Mouse (Mus musculus): ENCODE results near the gene Grik5. TPM values are rescaled to one million over a fixed set of nuclear protein-coding genes. Genes with fewer than 3 reads are reported as not detected.

The Grik5 gene
- total RNA-seq, 4 experiments from 2014 or later, result 3.7 to 4.5 (median 3.8) TPM

DNA sequence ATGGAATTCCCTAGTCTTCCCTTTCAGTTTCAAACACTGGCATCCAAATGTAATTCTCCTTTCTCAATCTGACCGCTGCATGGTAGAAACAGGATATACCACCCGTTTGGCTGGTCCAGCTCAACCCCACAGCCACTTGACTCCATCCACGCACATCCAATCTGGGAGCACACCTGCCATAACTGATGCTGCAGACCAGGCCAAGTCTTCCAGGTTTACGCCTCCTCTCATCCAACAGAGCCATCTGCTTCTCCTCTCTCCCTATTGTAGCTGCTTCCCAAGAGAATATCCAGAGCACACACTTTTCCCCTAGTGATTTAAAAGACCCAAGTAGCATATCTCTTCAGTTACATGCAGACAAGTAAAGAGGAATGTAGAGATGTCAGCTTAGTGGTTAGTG, 37.4 kb downstream of the Grik5 start:
- no peak for DNase-seq (ENCODE audit: low spot score)

DNA sequence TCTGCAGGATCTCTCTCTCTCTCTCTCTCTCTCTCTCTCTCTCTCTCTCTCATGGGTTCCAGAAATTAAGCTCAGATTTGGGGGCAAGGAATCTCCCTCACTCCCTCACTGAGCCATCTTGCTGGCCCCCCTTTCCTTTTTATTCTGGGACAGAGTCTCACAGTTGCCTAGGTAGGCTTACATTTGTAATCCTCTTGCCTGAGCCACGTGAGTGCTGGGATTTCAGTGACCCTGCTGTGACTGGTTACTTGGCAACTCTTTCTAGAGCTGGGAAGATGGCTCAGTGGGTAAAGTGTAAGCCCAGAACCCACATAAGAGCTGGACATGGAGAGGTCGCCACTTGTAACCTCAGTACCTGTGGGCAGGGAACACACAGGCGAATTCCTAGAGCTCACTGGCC, 40.6 kb downstream of the Grik5 start:
- DNase-seq (ENCODE audit: low spot score), result no peak

DNA sequence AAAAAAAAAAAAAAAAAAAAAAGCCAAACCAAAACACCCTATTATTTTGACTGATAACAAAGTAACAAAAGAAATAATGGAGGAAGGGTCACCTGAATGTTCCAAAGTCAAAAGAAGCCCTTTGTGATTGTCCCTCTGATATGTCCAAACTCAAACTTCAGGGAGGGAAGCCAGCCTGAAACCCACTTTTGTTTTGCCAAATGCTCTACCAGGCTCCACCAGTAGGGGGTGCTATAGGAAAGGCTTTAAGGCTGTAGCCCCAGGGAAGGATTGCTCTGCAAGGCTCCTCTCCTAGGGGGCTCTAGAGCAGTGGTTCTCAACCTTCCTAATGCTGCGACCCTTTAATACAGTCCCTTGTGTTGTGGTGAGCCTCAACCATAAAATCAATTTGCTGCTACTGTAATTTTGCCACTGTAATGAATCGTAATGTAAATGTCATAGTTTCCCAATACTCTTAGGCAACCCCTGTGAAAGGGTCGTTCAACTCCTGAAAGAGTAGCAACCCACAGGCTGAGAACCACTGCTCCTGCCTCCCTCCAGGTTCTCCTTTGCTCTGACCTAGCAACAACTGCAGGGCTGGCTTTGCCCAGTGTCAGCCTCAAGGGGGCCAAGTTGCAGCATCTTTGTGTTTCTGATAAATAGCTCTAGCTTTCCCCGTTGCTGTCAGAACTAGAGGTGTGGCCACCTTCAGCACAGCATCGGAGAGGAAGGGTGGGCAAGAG, 42.0 kb downstream of the Grik5 start:
- DNase-seq (ENCODE audit: low spot score), result peak; percentile 67

DNA sequence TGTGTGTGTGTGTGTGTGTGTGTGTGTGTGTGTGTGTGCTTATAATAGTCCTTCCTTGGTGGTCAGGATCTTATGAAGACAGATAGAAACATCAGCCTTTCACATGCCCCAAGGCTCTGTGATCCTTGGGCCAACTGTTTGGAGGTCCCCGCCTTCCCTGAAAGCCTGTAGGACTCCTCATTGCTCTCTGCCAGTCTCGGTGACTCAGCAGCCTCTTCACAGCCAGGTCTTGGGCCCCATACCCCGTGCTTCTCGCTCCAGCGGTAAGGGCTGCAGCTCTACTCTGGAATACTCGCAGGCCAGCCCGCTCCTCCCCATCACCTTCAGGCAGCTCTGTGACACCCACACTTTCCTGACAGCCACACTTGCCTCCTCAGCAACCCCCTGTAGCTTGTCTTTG, 45.7 kb downstream of the Grik5 start:
- no peak for DNase-seq (ENCODE audit: low spot score)

DNA sequence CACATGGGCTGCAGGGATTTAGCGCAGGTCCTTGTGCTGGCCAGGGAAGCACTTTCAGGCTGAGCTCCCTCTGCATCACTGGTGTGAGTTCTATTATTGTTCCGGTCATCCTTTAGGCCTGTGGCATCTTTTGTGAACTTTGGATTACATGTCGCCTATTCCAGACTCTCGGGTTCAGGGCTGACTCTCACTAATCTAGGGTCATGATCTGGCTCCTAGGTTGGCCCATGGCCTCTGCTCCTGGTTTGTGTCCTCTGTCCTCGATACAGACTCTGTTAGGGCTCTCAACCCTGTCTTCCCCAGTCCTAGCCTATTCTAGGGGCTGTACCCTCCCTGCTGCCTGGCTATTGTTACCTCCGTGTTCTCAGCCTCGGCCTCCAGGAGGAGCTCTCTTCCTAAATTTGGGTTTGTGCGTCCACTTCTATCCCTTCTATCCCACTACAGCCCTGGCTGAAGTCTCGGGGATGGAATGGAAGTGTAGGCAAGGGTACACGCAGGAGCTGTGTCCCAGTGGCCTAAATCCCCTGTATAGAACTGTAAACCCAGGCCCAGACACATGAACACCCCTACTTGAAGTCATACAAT, 46.2 kb downstream of the Grik5 start:
- DNase-seq (ENCODE audit: low spot score), result no peak

DNA sequence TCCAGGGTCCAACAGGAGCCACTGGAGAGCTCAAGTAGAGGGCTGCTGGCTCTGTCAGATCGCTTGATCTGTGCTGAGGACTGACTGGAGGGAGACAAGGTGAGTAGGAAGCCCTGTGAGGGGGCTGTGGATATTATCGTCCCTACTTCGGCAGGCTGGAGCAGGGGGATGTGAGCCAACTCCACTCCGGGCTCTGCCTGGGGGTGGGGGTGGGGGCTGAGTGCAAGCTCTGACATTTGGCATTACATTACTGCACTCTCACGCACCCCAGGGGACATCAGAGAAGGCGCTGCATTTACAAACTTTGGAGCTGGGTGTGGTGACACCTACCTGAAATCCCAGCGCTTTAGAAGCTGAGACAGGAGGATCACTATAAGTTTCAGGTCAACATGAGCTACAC, 60.6 kb downstream of the Grik5 start:
- no peak for DNase-seq (ENCODE audit: low spot score)

DNA sequence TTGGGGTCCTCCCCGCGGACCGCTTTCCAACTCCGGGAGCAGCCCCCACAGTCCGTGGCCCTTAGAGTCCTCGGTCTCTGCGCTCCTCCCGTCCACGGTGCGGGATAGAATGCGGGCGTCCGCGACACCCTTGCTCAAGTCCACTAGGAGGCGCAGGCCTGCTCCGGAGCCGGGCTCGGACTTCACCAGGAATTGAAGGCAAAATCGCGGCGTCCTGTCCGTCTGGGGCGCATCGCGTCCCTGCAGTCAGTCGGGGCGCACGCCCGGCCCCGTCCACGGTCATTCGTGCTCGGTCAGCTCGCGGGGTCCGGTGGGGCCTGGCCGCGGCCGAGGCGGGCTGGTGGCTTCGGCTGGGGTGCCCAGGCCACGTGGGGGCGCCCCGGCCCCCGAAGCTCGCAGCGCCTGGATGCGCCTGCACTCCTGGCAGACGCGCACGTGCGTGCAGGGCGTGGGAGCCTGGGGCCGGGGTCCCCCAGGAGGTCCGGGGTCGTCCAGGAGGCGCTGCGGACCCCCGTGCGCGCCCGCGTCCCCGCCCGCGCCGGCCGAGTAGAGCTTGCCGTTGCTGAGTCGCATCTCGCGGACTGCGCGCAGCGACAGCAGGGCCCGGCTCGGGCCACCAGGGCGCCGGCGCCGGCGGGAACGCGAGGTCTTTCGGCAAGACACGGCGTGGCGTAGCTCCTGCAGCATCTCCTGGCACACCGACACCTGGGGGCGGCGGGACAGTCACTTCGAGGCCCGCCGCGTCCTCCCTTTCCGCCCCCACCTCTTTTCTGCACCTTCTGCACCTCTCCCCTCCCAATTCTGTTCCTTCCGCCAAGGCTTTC, 61.8 kb downstream of the Grik5 start:
- DNase-seq (ENCODE audit: low spot score), result no peak

DNA sequence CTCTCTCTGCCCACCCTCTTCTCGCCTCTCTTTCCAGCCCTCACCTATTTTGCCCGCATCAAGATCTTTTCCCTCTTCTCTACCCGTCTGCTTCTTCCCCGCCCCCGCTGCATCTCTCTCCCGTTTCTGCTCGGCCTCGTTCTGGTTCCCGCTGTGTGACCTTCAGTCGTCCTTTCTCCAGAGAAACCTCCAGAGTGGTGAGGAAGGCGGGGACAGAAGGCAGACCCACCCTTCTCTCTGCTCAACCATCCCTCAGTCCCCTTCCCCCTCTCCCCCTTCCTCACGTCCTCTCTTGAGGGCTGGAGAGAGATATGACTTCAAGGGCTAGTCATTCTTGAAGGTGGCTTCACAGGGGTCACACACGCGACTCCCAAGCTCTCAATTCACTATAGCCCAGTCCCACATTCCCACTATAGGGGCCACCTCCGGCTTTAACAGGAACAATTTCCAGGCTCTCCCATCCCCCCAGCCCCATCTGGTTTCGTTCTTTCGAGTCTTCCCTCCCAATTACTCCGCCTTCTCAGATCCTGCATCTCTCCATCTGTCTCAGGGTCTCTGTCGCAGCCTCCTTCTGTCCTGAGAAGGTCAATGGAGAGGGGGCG, 62.9 kb downstream of the Grik5 start:
- no peak for DNase-seq (ENCODE audit: low spot score)

DNA sequence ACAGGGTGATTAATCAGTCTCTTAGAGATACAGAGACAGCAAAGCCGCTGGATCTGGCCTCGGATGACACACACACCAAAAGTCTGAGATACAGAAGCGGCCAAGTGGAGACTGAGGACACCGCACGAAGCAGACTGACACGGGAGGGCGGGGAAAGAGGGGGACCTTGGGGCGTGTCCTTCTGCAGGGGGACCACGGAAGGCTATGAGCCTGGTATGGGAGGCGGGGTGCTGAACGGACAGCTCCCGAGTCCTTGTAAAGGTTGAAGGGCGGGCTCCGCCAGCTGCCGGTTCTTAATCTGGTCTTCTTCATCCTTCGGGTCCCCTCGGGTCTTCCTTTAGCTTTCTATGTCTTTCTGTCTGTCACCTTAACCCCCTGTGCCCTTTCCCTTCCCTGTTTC, 63.5 kb downstream of the Grik5 start:
- no peak for DNase-seq (ENCODE audit: low spot score)

DNA sequence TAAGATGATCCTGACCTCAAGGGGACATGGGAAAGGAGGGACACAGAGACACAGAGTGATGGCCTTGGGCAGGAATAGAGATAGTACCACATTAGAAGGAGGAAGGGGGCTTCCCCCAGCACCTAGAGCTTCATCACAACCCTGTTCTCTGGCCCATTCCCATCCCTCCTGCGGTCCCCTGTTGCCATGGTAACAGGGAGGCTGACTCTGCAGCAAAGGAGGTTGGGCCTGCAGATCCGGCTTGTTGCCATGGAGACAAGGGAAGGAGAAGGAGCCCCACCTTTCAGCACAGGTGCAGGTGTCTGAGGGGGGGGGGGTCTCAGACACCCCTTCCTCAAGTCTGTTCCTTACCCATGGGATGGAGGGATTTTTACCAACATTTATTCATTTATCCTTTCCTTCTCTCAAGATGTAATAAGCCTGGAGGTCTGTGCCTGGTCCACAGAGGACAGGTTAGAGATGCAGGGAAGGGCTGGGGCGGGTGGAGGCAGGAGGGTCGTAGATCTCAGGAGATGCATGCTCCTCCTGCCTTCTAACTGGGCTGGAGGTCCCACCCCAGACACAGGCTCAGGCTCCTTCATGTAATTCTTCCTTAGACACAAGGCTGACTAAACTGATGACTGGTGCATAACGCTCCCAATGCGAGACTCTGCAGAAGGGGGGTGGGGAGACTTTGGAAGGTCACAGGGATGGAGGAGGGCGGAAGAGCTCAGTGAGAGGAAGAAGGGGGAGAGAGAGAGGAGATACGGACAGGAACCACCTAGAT, 64.4 kb downstream of the Grik5 start:
- DNase-seq (ENCODE audit: low spot score), result no peak

DNA sequence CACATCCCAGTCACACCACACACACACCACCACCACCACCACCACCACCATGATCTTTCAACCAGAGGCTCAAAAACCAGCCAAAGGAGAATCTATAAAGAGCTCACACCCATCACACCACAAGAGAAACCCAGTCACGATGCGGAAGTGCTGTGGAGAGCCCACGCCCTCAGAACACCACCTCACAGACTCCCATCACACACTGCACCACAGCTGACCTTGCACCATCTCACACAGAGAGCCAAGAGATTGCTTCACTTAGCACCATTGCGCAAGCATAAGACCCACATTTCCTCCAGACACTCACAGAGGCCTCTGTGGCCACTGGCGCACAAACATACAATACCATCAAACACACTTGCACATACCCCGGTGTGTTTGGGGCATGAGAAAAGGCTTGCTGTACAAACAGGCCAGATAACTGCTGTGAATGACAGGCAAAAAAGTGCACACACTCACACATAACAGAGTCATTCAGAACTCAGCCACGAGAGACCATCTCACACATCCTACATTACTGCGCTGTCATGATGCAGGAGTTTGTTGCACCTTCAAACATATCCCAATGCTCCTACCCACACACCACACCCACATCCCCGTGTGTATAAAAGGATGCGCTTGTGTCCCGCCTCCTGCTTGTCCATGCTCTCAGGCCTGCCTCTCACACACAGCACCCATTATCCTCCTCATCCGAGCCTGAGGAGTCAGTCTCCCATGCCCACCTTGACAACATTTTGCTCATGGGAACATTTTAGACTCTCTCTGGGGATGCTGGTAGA, 65.4 kb downstream of the Grik5 start:
- DNase-seq (ENCODE audit: low spot score), result no peak

DNA sequence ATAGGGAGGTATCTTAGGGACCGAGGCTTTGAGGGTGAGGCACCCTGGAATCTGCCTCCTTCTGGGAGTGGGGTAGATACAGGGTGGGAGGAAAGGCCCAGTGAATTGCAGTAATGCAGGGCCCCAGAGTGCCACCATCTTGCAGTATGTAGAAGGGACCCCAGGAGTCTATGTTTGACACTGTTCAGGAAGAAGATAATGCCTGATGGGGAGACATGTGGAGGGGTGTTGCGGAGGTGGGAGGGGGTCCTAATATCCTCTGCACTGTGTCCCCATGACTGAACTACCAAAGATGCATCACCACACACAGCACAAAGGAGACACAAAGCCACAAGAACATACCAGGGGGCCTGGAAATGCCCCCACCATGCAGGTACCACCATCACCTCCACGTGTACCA, 66.0 kb downstream of the Grik5 start:
- no peak for DNase-seq (ENCODE audit: low spot score)

DNA sequence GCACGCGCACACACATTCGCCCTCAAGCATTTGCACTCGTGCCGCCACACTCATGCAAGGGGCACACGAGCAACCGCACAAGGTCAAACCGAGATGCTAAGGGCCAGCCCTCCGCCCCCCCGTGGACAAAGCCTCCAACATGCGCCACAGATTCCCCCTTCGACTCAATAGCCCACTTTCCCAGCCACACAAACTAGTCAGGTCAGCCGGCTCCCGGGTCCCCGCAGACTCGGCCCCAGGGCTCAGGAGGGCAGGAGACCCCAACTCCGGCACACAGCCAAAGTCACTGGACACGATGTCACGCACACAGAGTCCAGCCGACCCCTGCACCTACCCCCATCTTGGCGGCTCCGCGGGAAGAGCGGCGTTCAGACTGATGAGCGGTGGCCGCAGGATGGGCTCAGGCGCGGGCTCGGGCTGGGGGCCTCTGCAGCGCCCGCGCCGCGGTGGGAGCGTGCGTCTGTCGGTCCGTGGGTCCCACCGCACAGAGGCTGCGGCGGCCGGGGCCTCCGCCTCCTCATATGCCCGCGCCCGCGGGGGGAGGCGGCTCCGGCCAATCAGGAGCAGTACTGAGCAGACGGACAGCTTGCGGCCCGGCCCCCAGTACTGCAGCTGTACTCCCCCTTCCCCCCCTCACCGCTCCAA, 66.6 kb downstream of the Grik5 start, which contains the start of gene Atp1a3:
Atp1a3 (minus strand) TSS at position 538 of the 645 bp plus-strand sequence.
- DNase-seq (ENCODE audit: low spot score), result no peak

DNA sequence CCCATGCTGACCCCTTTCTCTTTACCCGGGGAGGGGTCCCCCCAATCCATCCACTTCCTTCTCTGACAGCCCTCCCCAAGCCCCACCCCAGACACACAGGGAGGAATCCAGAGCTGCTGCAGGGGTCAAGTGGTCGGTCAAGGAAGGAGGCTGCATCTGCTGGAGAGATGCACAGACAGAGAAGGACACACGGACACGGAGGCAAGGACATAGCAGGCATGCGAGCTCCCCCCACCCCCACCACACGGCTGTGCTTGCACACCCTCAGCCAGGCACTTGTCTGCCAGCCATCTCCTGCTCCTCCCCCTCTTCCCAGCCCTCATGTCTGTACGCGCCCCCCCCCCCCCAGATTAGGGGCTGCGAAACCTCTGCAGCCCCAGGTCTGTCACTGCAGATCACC, 67.3 kb downstream of the Grik5 start:
- DNase-seq (ENCODE audit: low spot score), result no peak

DNA sequence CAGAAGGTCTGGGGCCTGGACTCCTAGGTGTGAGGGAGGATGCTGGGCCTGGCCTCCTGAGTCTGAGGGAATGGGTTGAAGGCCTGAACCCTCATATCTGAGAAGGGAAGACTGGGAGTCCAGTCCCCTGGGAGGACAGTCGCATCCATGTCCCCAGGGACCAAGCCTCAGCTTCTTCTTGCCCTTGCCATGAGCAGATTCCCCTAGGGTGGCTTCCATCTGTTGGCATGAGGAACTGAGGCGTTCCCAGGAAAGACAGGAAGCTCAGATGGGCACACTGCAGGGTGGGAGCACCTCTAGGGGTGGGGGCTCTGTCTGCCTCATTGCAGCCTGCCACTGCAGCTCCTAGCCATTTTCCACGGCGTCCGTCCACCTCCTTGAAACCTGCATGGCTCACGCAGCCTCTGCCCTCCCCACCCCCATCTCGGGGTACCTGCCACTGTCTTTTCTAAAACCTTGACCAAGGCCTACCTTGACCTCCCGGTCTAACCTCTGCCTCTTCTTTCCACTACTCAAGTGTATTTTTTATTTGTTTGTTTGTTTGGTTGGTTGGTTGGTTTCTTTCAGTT, 68.2 kb downstream of the Grik5 start:
- DNase-seq (ENCODE audit: low spot score), result no peak

DNA sequence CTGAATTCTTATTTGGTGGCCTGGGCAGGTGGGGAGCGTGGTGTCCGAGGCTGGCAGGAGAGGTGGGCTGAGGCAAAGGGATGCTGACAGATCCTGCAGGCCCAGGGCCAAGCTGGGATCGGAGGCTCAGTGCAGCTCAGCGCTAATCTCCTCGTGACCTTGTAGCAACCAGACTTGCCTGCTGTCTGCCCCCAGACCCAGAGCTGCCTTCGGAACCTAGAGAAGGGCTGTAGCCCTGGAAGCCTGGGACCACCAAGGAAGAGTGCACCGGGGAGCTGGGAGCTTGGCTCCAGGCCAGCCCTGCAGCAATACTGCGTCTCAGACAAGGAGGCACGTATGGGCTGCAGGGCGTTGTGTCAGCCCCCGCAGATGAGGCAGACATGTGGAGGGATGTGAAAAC, 68.9 kb downstream of the Grik5 start:
- no peak for DNase-seq (ENCODE audit: low spot score)

DNA sequence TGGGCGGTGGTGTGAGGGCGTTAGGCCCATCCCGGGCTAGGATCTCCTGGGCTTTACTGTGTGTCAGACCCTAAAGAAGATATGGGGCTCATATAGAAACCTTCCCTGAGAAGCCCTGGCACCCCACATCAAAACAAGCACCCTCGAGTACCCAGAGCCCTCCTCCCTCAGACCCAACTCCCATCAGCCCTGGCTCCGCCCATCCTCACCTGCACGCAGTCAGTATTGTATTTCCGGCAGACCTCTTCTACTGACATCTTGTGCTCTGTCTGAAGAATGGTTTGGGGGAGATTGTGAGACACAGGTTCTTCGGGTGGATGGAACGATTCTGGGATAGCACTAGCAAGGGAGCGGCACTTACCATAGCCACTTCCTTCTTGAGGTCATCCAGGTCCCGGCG, 71.4 kb downstream of the Grik5 start:
- no peak for DNase-seq (ENCODE audit: low spot score)

DNA sequence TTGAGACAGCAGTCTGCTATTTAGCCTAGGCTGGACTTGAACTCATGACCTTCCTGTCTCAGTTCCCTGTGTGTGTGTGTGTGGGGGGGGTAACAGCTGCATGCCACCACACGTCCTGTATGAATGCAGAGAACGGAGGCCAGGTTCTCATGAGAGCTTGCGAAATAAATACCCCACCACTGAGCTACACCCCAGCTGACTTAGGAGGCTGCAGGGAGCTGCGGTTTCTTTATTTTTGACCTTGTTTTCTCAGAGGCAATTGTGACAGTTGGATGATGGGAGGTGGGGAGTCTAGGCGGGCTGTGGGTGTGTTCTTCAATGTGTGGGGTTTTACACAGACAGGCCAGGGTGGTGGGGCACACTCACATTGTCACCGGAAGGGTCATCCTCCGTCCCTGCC, 71.9 kb downstream of the Grik5 start:
- DNase-seq (ENCODE audit: low spot score), result no peak

DNA sequence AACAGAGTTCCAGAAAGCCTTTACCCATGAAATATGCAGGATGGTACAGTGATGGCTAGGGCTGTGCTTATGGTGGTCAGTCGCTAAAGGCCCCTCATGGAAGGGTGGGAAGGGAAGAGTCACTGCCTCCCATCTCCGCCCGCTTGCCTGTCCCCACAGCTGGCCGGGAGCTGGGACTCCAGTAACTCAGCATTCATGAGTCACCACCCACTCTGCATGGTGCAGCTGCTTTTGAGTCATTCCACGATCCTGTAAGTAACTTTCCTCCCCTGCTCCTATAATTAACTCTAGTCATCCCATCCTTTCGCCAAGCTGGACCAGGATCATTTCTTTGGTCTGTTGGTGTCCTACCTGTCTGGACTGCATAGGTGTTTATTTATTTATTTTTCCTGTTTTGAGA, 79.1 kb downstream of the Grik5 start:
- DNase-seq (ENCODE audit: low spot score), result no peak

DNA sequence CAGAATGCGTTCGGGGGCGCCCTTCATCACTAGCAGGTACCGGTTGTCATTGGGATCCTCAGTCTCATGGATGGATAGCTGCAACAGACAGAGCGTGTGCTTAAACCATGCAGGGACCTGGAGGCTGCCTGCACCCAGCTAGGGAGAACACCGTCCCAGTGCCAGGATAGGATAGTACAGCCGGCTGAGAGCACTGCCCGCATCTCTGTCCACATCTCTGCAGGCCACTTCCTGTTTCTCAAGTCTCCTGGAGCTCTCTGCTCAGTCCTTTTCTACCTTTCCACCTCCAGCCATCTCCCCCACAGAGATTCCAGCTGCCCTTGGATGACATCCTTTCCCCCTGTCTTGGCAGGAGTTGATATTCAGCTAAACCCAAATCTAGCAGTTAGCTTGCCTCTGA, 81.7 kb downstream of the Grik5 start:
- no peak for DNase-seq (ENCODE audit: low spot score)
